Mouse (Mus musculus) ES-E14 (cell line): ENCODE data around the gene Eps15l1.

Experiments
- CHD2 ChIP-seq: IDR thresholded peaks from 2 replicates; pipeline ENCODE4 v1.6.1; 2014; ENCODE audit warnings: mild to moderate bottlenecking, low read depth, low read length, inconsistent platforms
- ZNF384 ChIP-seq: IDR thresholded peaks from 2 replicates; pipeline ENCODE4 v1.6.1; 2012; ENCODE audit warnings: low read depth, low read length, inconsistent platforms

GRCm38 (mm10) chr8:72376309-72376708 lies 45.0 kb downstream of the Eps15l1 start:
- no peak for TF ChIP-seq CHD2
- TF ChIP-seq ZNF384, result no peak
